Mouse (Mus musculus): ENCODE measurements around the gene Clip2.

DNA sequence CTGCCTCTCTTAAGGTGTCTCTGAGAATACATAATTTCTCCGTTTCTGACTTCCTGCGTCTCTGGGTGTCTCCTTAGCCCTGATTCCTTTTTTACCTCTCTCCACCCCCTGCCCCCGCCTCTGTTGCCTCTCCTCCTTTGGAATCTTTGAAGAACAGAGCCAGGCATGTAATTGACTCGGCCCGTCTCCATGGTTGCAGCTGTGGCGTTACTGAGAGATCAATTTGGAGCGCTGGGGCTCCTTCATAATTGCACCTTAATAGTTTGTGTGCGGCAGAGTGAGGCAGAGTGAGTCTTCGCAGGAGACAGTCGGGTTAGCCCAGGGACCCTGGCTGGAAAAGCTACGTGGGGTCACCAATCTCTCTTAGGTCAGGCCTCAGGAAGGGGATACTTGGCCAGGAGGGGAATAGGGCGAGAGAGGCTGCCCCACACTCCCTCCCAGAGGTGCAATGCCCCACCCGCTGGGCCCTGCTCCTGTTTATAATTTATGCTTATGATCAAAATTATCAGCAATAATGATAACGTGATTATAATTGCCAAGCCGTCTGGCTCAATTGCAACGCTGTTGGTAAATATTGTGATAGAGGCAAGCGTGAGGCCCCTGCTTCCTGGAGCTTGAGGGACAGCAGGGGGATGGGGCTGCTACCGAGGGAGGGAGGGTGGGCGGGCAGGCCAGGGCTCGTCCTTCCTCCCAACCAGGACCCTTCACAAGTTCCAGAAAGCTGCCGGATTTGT lies 85.8 kb downstream of the Clip2 start:
- TF ChIP-seq POLR2A (IDR thresholded peaks at IDR 0.05; ENCODE audit: borderline replicate concordance, insufficient read depth, low read length): no peak
- TF ChIP-seq CTCF (IDR thresholded peaks at IDR 0.05; ENCODE audit: borderline replicate concordance, insufficient read depth, low read depth, low read length): no peak
